Mouse (Mus musculus) myocyte (in vitro differentiated cells): ENCODE measurements at regions not wholly inside any gene's neighbourhood (a gene's known extent, or its start where the extent isn't known, plus 50 kb on each side); places are given as distances from the start of the nearest gene placed in this dataset.
A peak's percentile ranks its signal among the peaks of the same experiment; 100 is the strongest.

ENCODE experiments used
- H3K27me3 ChIP-seq: one replicate; pipeline ENCODE4 v1.6.1; 2011; ENCODE audit not compliant: control insufficient read depth, insufficient read depth, insufficient read length
- H3K36me3 ChIP-seq: one replicate; pipeline ENCODE4 v1.6.1; 2011; ENCODE audit not compliant: control insufficient read depth, insufficient read depth
- H3K4me2 ChIP-seq: one replicate; pipeline ENCODE4 v1.6.1; 2011; ENCODE audit warnings: low read depth, control low read depth
- H3K4me3 ChIP-seq: one replicate; pipeline ENCODE4 v1.5.1; 2011; ENCODE audit warnings: mild to moderate bottlenecking, control low read depth, moderate library complexity
- H3K79me2 ChIP-seq: one replicate; pipeline ENCODE4 v1.6.1; 2011; ENCODE audit not compliant: control insufficient read depth, insufficient read depth
- H3ac ChIP-seq: one replicate; pipeline ENCODE4 v1.6.1; 2011; ENCODE audit not compliant: control insufficient read depth, insufficient read length
- CEBPB ChIP-seq: IDR thresholded peaks from 2 replicates; pipeline ENCODE4 v1.6.1; 2011; ENCODE audit warnings: mild to moderate bottlenecking, moderate library complexity; ENCODE audit not compliant: poor library complexity, insufficient read depth, severe bottlenecking
- E2F4 ChIP-seq: IDR thresholded peaks from one replicate; pipeline ENCODE4 v1.6.1; 2011; ENCODE audit warnings: mild to moderate bottlenecking, control low read depth, moderate library complexity; ENCODE audit not compliant: insufficient read depth
- MAX ChIP-seq: IDR thresholded peaks from one replicate; pipeline ENCODE4 v1.6.1; 2011; ENCODE audit warnings: low read depth, mild to moderate bottlenecking, control low read depth
- MYOD1 ChIP-seq, 3 experiments: IDR thresholded peaks; one replicate each; pipeline ENCODE4 v1.6.1; 2011; ENCODE audit warnings: control low read depth in 2 of 3, low read depth in 2 of 3, mild to moderate bottlenecking in 2 of 3, moderate library complexity in 1 of 3; ENCODE audit not compliant: insufficient read length in 2 of 3, control insufficient read depth in 1 of 3
- MYOG ChIP-seq, 3 experiments: IDR thresholded peaks; one replicate each; pipeline ENCODE4 v1.6.1; 2011; ENCODE audit warnings: control low read depth in 2 of 3, low read depth in 2 of 3, mild to moderate bottlenecking in 2 of 3; ENCODE audit not compliant: insufficient read length in 2 of 3, control insufficient read depth in 1 of 3, insufficient read depth in 1 of 3
- POLR2A ChIP-seq: IDR thresholded peaks from one replicate; pipeline ENCODE4 v1.6.1; 2011; ENCODE audit warnings: low read depth, mild to moderate bottlenecking, control low read depth, moderate library complexity; ENCODE audit not compliant: insufficient read length
- POLR2AphosphoS2 ChIP-seq: IDR thresholded peaks from one replicate; pipeline ENCODE4 v1.6.1; 2011; ENCODE audit warnings: low read depth, control low read depth; ENCODE audit not compliant: insufficient read length
- REST ChIP-seq: IDR thresholded peaks from one replicate; pipeline ENCODE4 v1.6.1; 2011; ENCODE audit warnings: mild to moderate bottlenecking, control low read depth, moderate library complexity; ENCODE audit not compliant: insufficient read depth, insufficient read length
- SRF ChIP-seq: IDR thresholded peaks from one replicate; pipeline ENCODE4 v1.6.1; 2011; ENCODE audit warnings: low read depth; ENCODE audit not compliant: control insufficient read depth, insufficient read length
- TCF12 ChIP-seq: IDR thresholded peaks from one replicate; pipeline ENCODE4 v1.6.1; 2011; ENCODE audit warnings: mild to moderate bottlenecking, control low read depth; ENCODE audit not compliant: poor library complexity, insufficient read depth, severe bottlenecking
- TCF3 ChIP-seq: IDR thresholded peaks from one replicate; pipeline ENCODE4 v1.6.1; 2011; ENCODE audit warnings: low read depth, control low read depth; ENCODE audit not compliant: insufficient read length
- USF1 ChIP-seq: IDR thresholded peaks from one replicate; pipeline ENCODE4 v1.6.1; 2011; ENCODE audit warnings: low read depth, mild to moderate bottlenecking, control low read depth, moderate library complexity

- Histone ChIP-seq H3K36me3 (no peaks in the 10 kb centered on the region), H3K4me2 (no peak overlapping the region), H3K4me3 (no peak overlapping the region), H3K79me2 (no peaks in the 10 kb centered on the region), H3ac (no peak overlapping the region), H3K27me3 (no peaks in the 10 kb centered on the region)
- TF ChIP-seq REST (no peak), CEBPB (no peak), POLR2A (no peak), SRF (no peak), TCF3 (no peak), MYOG (IDR thresholded peaks at IDR 0.05; ENCODE audit: control insufficient read depth in 1 of 3, insufficient read depth in 1 of 3, insufficient read length in 2 of 3, low read depth in 2 of 3) (no peak), TCF12 (no peak), MYOD1 (IDR thresholded peaks at IDR 0.05; ENCODE audit: control insufficient read depth in 1 of 3, insufficient read length in 2 of 3, low read depth in 2 of 3) (no peak), MAX (no peak), USF1 (no peak), POLR2AphosphoS2 (no peak), E2F4 (no peak)
Observed at GRCm38 (mm10) chr11:6991626-6992025, 71.7 kb upstream of the Adcy1 start.

GRCm38 (mm10) chr11:6990711-6991110, 72.6 kb upstream of the Adcy1 start:
- no peak overlapping the region for H3ac ChIP-seq

DNA sequence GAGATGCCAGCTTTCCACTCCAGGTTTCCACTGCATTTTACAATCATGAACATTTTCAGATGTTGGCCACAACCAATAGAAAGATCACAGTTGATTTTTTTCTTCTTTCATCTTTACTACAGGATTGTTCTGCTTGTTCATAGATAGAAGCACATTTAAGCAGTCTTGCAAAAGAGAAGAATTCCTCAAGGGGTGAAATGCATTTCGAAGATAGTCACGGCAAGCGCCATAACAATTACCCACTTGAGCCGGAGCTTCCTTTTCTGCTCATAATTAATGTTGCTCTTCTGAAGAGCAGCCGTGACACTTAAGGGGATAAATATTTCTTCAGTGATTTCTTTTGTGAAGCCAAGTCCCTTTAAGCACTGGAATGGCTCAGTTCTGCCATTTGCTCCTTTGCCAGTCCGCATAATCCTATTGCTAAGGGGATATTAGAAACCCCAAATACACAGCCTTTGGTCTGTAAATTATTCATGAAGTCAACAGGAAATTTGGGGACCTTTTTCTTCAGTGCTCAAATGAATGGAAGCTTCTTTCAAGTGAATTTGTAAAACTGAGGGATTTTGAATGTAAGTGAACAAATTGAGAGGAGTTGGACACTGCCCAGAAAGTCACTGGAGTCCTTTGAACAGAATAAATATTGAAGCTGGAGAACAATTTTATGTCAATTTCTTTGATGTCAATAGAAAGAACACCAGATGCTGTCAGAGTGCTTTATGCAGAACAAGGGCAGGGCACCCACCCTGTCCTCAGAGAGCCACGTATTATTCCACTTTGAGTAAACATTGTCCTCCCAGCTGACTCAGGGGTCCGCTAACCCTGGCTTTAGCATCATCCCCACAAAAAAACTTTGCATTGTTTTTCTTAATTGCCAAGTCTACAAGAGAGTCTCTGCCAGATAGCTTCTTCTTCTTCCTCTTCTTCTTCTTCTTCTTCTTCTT, 74.1 kb upstream of the Adcy1 start:
- H3ac ChIP-seq, result no peak overlapping the region
- H3K36me3 ChIP-seq, result no peaks in the 10 kb centered on the region
- H3K4me2 ChIP-seq, result no peak overlapping the region
- H3K4me3 ChIP-seq, result no peak overlapping the region
- no peaks in the 10 kb centered on the region for H3K79me2 ChIP-seq
- H3K27me3 ChIP-seq, result no peaks in the 10 kb centered on the region
- TF ChIP-seq TCF12 (no peak), CEBPB (no peak), MYOD1 (IDR thresholded peaks at IDR 0.05; ENCODE audit: control insufficient read depth in 1 of 3, insufficient read length in 2 of 3, low read depth in 2 of 3) (no peak), MYOG (IDR thresholded peaks at IDR 0.05; ENCODE audit: control insufficient read depth in 1 of 3, insufficient read depth in 1 of 3, insufficient read length in 2 of 3, low read depth in 2 of 3) (no peak), MAX (no peak), SRF (no peak), USF1 (no peak), REST (no peak), POLR2AphosphoS2 (no peak), TCF3 (no peak), POLR2A (no peak), E2F4 (no peak)

More at GRCm38 (mm10) chr11:6990711-6991110, 72.6 kb upstream of the Adcy1 start:
- no peaks in the 10 kb centered on the region for H3K79me2 ChIP-seq
- H3K27me3 ChIP-seq, result no peaks in the 10 kb centered on the region
- no peak overlapping the region for H3K4me2 ChIP-seq
- TF ChIP-seq POLR2AphosphoS2, result no peak
- TF ChIP-seq MYOD1 (IDR thresholded peaks at IDR 0.05; ENCODE audit: control insufficient read depth in 1 of 3, insufficient read length in 2 of 3, low read depth in 2 of 3), result peak in 1 of 3 experiments; percentile 35
- H3K36me3 ChIP-seq, result no peaks in the 10 kb centered on the region
- H3K4me3 ChIP-seq, result no peak overlapping the region

GRCm38 (mm10) chr11:6987995-6988394, 75.3 kb upstream of the Adcy1 start:
- Histone ChIP-seq H3K27me3 (no peaks in the 10 kb centered on the region), H3ac (no peak overlapping the region), H3K4me3 (no peak overlapping the region), H3K79me2 (no peaks in the 10 kb centered on the region), H3K4me2 (no peak overlapping the region), H3K36me3 (no peaks in the 10 kb centered on the region)
- TF ChIP-seq MYOG (IDR thresholded peaks at IDR 0.05; ENCODE audit: control insufficient read depth in 1 of 3, insufficient read depth in 1 of 3, insufficient read length in 2 of 3, low read depth in 2 of 3), result no peak
- TF ChIP-seq POLR2AphosphoS2, result no peak
- TF ChIP-seq TCF3, result no peak
- no peak for TF ChIP-seq POLR2A
- TF ChIP-seq SRF, result no peak
- no peak for TF ChIP-seq CEBPB
- TF ChIP-seq MAX, result no peak
- TF ChIP-seq MYOD1 (IDR thresholded peaks at IDR 0.05; ENCODE audit: control insufficient read depth in 1 of 3, insufficient read length in 2 of 3, low read depth in 2 of 3), result no peak
- no peak for TF ChIP-seq USF1

GRCm38 (mm10) chr11:6987105-6987504, 76.2 kb upstream of the Adcy1 start:
- Histone ChIP-seq H3K36me3 (no peaks in the 10 kb centered on the region), H3K27me3 (no peaks in the 10 kb centered on the region), H3K79me2 (no peaks in the 10 kb centered on the region), H3ac (no peak overlapping the region), H3K4me2 (no peak overlapping the region), H3K4me3 (no peak overlapping the region)
- TF ChIP-seq MYOD1 (IDR thresholded peaks at IDR 0.05; ENCODE audit: control insufficient read depth in 1 of 3, insufficient read length in 2 of 3, low read depth in 2 of 3), result no peak
- no peak for TF ChIP-seq USF1
- TF ChIP-seq MYOG (IDR thresholded peaks at IDR 0.05; ENCODE audit: control insufficient read depth in 1 of 3, insufficient read depth in 1 of 3, insufficient read length in 2 of 3, low read depth in 2 of 3), result no peak
- no peak for TF ChIP-seq REST
- no peak for TF ChIP-seq TCF12
- TF ChIP-seq TCF3, result no peak
- no peak for TF ChIP-seq SRF
- TF ChIP-seq CEBPB, result no peak
- TF ChIP-seq MAX, result no peak
- no peak for TF ChIP-seq POLR2A
- no peak for TF ChIP-seq E2F4
